Mouse (Mus musculus): Measurements from ENCODE around the gene Mctp2. TPM values are rescaled to one million over a fixed set of nuclear protein-coding genes. Genes with fewer than 3 reads are reported as not detected.

Mctp2 gene
- polyA plus RNA-seq, 1 experiment from 2014 or later, result 0.63 TPM

GRCm38 (mm10) chr7:72100683-72101082, 205.7 kb downstream of the Mctp2 start:
- H3K27ac ChIP-seq (ENCODE audit: low read length), result no peak overlapping the region
- no peaks in the 10 kb centered on the region for H3K4me1 ChIP-seq (ENCODE audit: control insufficient read depth, insufficient read depth, low read length)
- H3K9ac ChIP-seq (ENCODE audit: low read length), result no peak overlapping the region
- H3K36me3 ChIP-seq (ENCODE audit: control insufficient read depth, insufficient read depth), result no peaks in the 10 kb centered on the region
- H3K27me3 ChIP-seq (ENCODE audit: control insufficient read depth, insufficient read depth, low read length), result no peaks in the 10 kb centered on the region
- H3K4me2 ChIP-seq (ENCODE audit: low read depth, low read length), result no peak overlapping the region
- H3K4me3 ChIP-seq (ENCODE audit: low read length), result no peak overlapping the region
- WGBS, result 74% methylated on average over 5 of the region's 5 CpGs
- no peak for ATAC-seq (replicated peaks; ENCODE audit: extremely low read depth, insufficient read depth, low FRiP score)
- no peaks in the 10 kb centered on the region for H3K9me3 ChIP-seq (replicated peaks; ENCODE audit: control insufficient read depth, low read length)

DNA sequence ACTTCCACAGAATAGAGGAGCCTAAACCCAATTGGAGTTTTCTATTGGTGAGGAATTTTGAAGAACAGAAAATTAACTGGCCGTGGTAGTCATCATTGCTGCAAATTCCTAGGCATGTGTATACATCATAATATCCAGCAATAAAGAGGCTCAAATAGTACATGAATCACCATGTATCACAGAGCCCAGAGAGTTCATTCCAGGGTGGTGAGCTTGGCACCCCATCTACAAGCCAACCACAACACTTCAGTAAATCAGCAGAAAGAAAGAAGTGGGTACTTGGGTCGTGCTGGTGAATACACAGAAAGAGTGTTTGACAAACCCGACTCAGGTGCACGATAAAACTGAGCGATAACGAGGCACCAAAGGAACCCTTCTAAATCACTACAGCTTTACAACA, 207.8 kb downstream of the Mctp2 start:
- no peak for ATAC-seq (replicated peaks; ENCODE audit: extremely low read depth, insufficient read depth, low FRiP score)
- Histone ChIP-seq H3K27me3 (ENCODE audit: control insufficient read depth, insufficient read depth, low read length) (no peaks in the 10 kb centered on the region), H3K9ac (ENCODE audit: low read length) (no peak overlapping the region), H3K9me3 (replicated peaks; ENCODE audit: control insufficient read depth, low read length) (no peaks in the 10 kb centered on the region), H3K4me3 (ENCODE audit: low read length) (no peak overlapping the region), H3K4me1 (ENCODE audit: control insufficient read depth, insufficient read depth, low read length) (no peaks in the 10 kb centered on the region), H3K27ac (ENCODE audit: low read length) (no peak overlapping the region), H3K36me3 (ENCODE audit: control insufficient read depth, insufficient read depth) (no peaks in the 10 kb centered on the region), H3K4me2 (ENCODE audit: low read depth, low read length) (no peak overlapping the region)
- WGBS, result 83% methylated on average over 6 of the region's 6 CpGs

GRCm38 (mm10) chr7:72096973-72097372, 209.4 kb downstream of the Mctp2 start:
- no peaks in the 10 kb centered on the region for H3K9me3 ChIP-seq (replicated peaks; ENCODE audit: control insufficient read depth, low read length)
- H3K9ac ChIP-seq (ENCODE audit: low read length), result no peak overlapping the region
- no peaks in the 10 kb centered on the region for H3K27me3 ChIP-seq (ENCODE audit: control insufficient read depth, insufficient read depth, low read length)
- 54% methylated on average over 1 of the region's 1 CpGs for WGBS
- no peaks in the 10 kb centered on the region for H3K4me1 ChIP-seq (ENCODE audit: control insufficient read depth, insufficient read depth, low read length)
- H3K4me2 ChIP-seq (ENCODE audit: low read depth, low read length), result no peak overlapping the region
- no peaks in the 10 kb centered on the region for H3K36me3 ChIP-seq (ENCODE audit: control insufficient read depth, insufficient read depth)
- H3K27ac ChIP-seq (ENCODE audit: low read length), result no peak overlapping the region
- H3K4me3 ChIP-seq (ENCODE audit: low read length), result no peak overlapping the region
- ATAC-seq (replicated peaks; ENCODE audit: extremely low read depth, insufficient read depth, low FRiP score), result no peak

GRCm38 (mm10) chr7:72096433-72096832, 210.0 kb downstream of the Mctp2 start:
- Histone ChIP-seq H3K4me1 (ENCODE audit: control insufficient read depth, insufficient read depth, low read length) (no peaks in the 10 kb centered on the region), H3K27ac (ENCODE audit: low read length) (no peak overlapping the region), H3K4me2 (ENCODE audit: low read depth, low read length) (no peak overlapping the region), H3K27me3 (ENCODE audit: control insufficient read depth, insufficient read depth, low read length) (no peaks in the 10 kb centered on the region), H3K36me3 (ENCODE audit: control insufficient read depth, insufficient read depth) (no peaks in the 10 kb centered on the region), H3K4me3 (ENCODE audit: low read length) (no peak overlapping the region), H3K9ac (ENCODE audit: low read length) (no peak overlapping the region), H3K9me3 (replicated peaks; ENCODE audit: control insufficient read depth, low read length) (no peaks in the 10 kb centered on the region)
- 88% methylated on average over 3 of the region's 3 CpGs for WGBS
- no peak for ATAC-seq (replicated peaks; ENCODE audit: extremely low read depth, insufficient read depth, low FRiP score)

DNA sequence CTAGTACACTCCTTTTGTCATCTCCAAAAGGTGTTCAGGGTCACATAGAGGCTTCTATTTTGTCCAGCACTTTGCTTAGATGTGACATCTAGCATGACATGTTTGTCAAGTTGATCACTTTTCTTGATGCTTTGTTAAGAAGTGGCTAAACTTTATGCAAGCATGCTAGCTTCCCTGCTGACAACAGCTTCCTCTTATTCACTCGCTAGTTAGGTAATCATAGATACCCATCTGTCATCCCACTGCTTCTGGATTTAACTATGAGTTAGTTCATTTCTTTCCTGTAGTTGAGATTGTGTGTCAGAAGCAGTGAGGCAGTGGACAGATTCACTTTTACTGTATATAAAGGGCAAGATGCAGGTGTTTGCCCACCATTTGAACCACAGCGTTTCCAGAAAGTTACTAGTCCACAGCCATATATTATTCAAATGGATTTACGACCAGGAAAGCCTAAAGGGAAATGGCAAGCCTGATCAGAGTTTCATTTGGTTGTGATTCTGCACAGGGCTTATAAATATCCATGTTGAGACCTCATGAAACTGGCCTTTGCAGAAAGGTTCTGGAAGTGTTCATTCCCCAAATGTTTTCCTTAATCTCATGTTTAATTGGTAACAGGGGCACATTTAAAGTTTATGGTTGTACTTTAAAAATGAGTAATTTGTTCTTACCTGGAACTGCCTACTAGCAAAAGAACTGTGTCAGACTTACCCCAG, 216.8 kb downstream of the Mctp2 start:
- Histone ChIP-seq H3K4me2 (ENCODE audit: low read depth, low read length) (no peak overlapping the region), H3K9me3 (replicated peaks; ENCODE audit: control insufficient read depth, low read length) (no peaks in the 10 kb centered on the region), H3K27me3 (ENCODE audit: control insufficient read depth, insufficient read depth, low read length) (no peaks in the 10 kb centered on the region), H3K27ac (ENCODE audit: low read length) (no peak overlapping the region), H3K4me3 (ENCODE audit: low read length) (no peak overlapping the region), H3K36me3 (ENCODE audit: control insufficient read depth, insufficient read depth) (no peaks in the 10 kb centered on the region), H3K9ac (ENCODE audit: low read length) (no peak overlapping the region), H3K4me1 (ENCODE audit: control insufficient read depth, insufficient read depth, low read length) (no peaks in the 10 kb centered on the region)
- no peak for ATAC-seq (replicated peaks; ENCODE audit: extremely low read depth, insufficient read depth, low FRiP score)
- 79% methylated on average over 3 of the region's 3 CpGs for WGBS

DNA sequence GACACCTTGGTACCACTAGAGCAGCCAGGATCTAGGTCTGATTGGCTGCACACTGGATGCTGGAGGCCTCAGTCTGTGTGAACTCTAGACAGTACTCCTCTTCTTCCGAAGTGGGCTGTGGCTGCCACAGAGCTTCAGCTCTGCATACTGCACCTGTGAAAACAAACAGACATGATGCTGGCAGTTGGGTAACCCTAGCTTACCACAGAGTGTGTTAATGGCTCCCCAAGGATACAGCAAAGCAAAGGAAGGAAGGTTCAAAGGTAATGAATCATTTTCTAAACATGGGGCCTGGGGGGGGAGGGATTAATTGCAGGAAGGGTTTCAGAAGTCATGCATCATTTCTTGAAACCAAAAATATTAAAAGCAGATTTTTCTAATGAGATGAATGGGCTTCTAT, 225.7 kb downstream of the Mctp2 start:
- no peak overlapping the region for H3K27ac ChIP-seq (ENCODE audit: low read length)
- ATAC-seq (replicated peaks; ENCODE audit: extremely low read depth, insufficient read depth, low FRiP score), result no peak
- no peaks in the 10 kb centered on the region for H3K4me1 ChIP-seq (ENCODE audit: control insufficient read depth, insufficient read depth, low read length)
- no peaks in the 10 kb centered on the region for H3K36me3 ChIP-seq (ENCODE audit: control insufficient read depth, insufficient read depth)
- H3K9ac ChIP-seq (ENCODE audit: low read length), result no peak overlapping the region
- H3K4me3 ChIP-seq (ENCODE audit: low read length), result no peak overlapping the region
- H3K9me3 ChIP-seq (replicated peaks; ENCODE audit: control insufficient read depth, low read length), result no peaks in the 10 kb centered on the region
- H3K4me2 ChIP-seq (ENCODE audit: low read depth, low read length), result no peak overlapping the region
- H3K27me3 ChIP-seq (ENCODE audit: control insufficient read depth, insufficient read depth, low read length), result no peaks in the 10 kb centered on the region
- 40% methylated on average over 1 of the region's 1 CpGs for WGBS

DNA sequence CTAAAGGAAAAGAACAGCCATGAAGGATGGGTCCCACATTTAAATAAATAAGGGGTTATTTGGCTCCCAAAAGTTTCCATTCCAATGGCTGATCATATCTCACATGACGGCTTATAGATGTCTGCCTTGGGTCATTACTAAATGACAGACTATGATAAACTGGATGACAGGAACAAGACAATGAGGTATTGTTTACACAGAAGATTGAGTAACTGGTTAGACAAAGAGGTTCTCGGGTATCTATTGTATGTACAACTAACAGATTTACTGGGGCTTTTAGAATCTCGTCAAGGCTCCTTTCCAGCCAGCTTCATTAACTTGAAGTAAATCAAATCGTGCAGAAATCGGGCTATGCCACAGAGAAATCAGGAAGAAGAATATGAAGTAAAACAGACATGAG, 227.5 kb downstream of the Mctp2 start:
- Histone ChIP-seq H3K4me3 (ENCODE audit: low read length) (no peak overlapping the region), H3K4me2 (ENCODE audit: low read depth, low read length) (no peak overlapping the region), H3K9ac (ENCODE audit: low read length) (no peak overlapping the region), H3K4me1 (ENCODE audit: control insufficient read depth, insufficient read depth, low read length) (no peaks in the 10 kb centered on the region), H3K36me3 (ENCODE audit: control insufficient read depth, insufficient read depth) (no peaks in the 10 kb centered on the region), H3K9me3 (replicated peaks; ENCODE audit: control insufficient read depth, low read length) (no peaks in the 10 kb centered on the region), H3K27ac (ENCODE audit: low read length) (no peak overlapping the region), H3K27me3 (ENCODE audit: control insufficient read depth, insufficient read depth, low read length) (no peaks in the 10 kb centered on the region)
- ATAC-seq (replicated peaks; ENCODE audit: extremely low read depth, insufficient read depth, low FRiP score), result no peak
- 56% methylated on average over 5 of the region's 5 CpGs for WGBS

GRCm38 (mm10) chr7:72071418-72072184, 234.8 kb downstream of the Mctp2 start:
- ATAC-seq (replicated peaks; ENCODE audit: extremely low read depth, insufficient read depth, low FRiP score), result no peak

GRCm38 (mm10) chr7:72068454-72068853, 238.0 kb downstream of the Mctp2 start:
- Histone ChIP-seq H3K4me2 (ENCODE audit: low read depth, low read length) (no peak overlapping the region), H3K4me3 (ENCODE audit: low read length) (no peak overlapping the region), H3K9me3 (replicated peaks; ENCODE audit: control insufficient read depth, low read length) (no peaks in the 10 kb centered on the region), H3K27ac (ENCODE audit: low read length) (no peak overlapping the region), H3K9ac (ENCODE audit: low read length) (no peak overlapping the region), H3K36me3 (ENCODE audit: control insufficient read depth, insufficient read depth) (no peaks in the 10 kb centered on the region), H3K4me1 (ENCODE audit: control insufficient read depth, insufficient read depth, low read length) (no peaks in the 10 kb centered on the region), H3K27me3 (ENCODE audit: control insufficient read depth, insufficient read depth, low read length) (no peaks in the 10 kb centered on the region)
- no peak for ATAC-seq (replicated peaks; ENCODE audit: extremely low read depth, insufficient read depth, low FRiP score)
- 61% methylated on average over 2 of the region's 2 CpGs for WGBS

More at GRCm38 (mm10) chr7:72071418-72072184, 234.8 kb downstream of the Mctp2 start:
- H3K4me3 ChIP-seq (ENCODE audit: low read length), result no peak overlapping the region
- H3K4me2 ChIP-seq (ENCODE audit: low read depth, low read length), result no peak overlapping the region
- no peaks in the 10 kb centered on the region for H3K27me3 ChIP-seq (ENCODE audit: control insufficient read depth, insufficient read depth, low read length)
- H3K36me3 ChIP-seq (ENCODE audit: control insufficient read depth, insufficient read depth), result no peaks in the 10 kb centered on the region
- H3K9ac ChIP-seq (ENCODE audit: low read length), result no peak overlapping the region
- no peaks in the 10 kb centered on the region for H3K4me1 ChIP-seq (ENCODE audit: control insufficient read depth, insufficient read depth, low read length)
- 82% methylated on average over 13 of the region's 13 CpGs for WGBS
- H3K27ac ChIP-seq (ENCODE audit: low read length), result no peak overlapping the region
- H3K9me3 ChIP-seq (replicated peaks; ENCODE audit: control insufficient read depth, low read length), result no peaks in the 10 kb centered on the region

Measured in heart, embryonic 16.5 days (tissue).